Mouse (Mus musculus) B cell, adult 62 days (primary cell): ENCODE measurements around the gene AC131692.1. TPM values are rescaled to one million over a fixed set of nuclear protein-coding genes. Genes with fewer than 3 reads are reported as not detected.

Source experiments
- total RNA-seq: library from RNA; stranded (reverse); gene quantifications from 4 replicates; pipeline ENCODE4 v1.2.4, GENCODE M21; 2023

AC131692.1 gene
- 0.81 TPM in 1 of 4 replicates, not detected in the others for total RNA-seq

DNA sequence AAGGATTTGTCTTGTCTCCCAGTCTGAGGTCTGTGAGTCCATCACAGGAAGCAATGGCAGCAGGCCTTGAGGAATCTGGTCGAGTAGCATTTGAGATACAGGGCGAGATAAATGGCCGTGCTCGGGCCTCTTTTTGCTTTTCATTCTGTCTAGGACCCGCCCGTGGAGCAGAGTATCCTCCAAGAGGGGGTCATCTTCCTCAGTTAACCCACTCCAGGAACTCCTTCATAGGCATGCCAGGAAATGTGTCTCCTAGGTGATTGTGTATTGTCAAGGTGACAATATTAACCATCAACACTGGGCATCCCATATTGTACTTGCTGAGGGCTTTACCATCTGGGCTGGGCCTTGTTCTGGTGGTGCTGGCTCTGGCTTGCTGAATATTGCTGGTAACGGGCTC lies at the start of gene AC131692.1:
AC131692.1 (plus strand) TSS at position 301 of the 400 bp plus-strand sequence.

DNA sequence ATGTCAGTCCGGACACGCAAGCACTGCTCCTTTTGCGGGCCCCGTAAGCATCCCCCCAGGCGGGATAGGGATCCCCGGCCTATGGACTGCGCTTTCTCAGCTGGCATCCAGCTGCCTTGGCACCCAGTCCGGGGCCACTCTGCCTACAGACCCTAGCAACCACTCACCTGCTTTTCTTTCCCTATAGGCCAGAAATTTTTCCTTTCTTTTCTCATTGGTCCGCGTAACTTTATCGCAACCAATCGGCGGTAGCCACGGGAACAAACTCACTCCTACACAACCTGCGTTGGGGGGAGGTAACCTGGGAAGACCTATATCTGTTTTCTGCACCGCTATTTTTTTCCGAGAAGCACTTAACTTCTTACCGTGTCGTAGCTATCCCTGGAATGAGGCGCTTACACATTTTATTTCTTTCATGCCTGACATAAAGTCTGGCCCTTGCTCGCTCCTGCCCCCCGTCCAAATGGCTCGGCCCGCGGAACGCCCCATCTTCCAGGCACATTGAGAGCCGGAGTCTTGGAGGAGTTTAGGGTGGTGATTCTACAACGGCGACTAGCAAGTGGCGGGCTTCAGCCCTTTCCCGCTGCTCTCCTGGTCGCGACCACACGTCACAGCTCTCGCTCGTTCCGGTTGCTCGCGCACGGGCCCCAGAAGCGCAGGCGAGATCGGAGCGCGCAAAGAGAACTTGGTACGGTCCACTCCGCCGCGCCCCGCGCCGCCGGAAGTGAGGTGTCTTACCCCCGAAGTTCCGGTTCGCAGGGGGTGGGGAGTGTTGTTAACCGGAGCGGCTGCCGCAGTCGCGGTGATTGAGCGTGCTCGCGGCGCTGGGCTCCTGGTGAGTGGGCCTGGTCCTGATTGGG lies 47.7 kb upstream of the AC131692.1 start, which contains the start of gene Syvn1:
Syvn1 (plus strand) TSS at position 283 of the 860 bp plus-strand sequence.

DNA sequence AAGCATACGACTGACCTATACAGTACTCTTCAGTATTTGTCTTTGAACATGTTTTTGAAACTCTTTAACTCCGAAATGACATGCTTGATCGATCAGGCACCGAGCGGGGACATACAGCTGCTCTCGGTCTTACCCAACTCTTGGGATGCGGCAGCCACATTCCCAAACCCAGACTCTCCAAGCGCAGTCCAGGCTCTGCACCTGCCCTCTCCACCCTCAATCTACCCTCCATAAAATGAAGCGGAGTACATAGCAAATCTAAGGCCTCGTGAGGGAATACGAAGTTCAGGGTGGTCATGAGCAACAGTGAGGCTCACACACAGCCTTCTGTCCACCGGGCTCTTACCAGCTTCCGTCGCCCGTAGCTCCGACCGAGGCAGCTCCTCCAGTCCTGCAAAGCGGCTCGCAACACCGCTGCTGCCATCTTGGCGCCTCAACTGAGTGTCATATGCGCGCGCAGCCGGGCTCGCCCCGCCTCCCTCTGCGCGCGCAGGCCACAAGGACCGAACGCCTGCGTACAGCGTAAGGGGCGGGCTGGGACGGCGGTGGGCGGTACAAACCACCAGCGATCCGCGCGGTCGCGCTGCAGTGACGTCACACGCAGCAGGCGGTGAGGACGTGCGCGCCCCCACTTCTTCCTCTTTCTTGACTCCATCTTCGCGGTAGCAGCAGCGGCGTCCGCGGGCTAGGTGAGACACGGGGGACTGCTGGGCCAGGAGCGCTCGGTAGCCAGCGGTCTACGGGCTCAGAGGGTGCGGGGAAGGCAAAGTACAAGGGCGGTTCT lies 36.7 kb upstream of the AC131692.1 start, which contains the start of the genes Mrpl49 and Fau:
Mrpl49 (minus strand) TSS at position 473 of the 784 bp plus-strand sequence.
Fau (plus strand) TSS at position 532 of the 784 bp plus-strand sequence.

DNA sequence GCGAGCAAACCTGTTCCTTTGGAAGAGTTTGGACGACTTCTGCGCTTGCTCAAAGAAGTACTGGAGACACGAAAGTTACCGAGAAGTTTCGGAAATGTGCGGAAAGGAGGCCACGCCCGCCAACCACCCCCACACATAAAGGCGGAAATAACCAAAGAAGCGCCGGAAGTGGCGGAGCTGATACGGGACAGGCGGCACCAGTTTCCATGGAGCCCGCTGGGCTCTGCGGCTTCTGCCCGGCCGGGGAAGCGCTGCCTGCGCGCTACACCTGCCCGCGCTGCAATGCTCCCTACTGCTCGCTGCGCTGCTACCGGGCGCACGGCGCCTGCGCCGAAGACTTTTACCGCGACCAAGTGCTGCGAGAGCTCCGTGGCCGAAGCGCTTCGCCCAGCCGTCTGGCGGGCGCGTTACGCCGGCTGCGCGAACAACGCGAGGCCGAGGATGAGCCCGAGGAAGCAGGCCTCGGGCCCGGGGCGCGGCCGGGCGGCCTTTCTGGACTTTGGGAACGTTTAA lies 33.1 kb upstream of the AC131692.1 start, which contains the start of gene Znhit2:
Znhit2 (plus strand) TSS at position 172 of the 513 bp plus-strand sequence.

DNA sequence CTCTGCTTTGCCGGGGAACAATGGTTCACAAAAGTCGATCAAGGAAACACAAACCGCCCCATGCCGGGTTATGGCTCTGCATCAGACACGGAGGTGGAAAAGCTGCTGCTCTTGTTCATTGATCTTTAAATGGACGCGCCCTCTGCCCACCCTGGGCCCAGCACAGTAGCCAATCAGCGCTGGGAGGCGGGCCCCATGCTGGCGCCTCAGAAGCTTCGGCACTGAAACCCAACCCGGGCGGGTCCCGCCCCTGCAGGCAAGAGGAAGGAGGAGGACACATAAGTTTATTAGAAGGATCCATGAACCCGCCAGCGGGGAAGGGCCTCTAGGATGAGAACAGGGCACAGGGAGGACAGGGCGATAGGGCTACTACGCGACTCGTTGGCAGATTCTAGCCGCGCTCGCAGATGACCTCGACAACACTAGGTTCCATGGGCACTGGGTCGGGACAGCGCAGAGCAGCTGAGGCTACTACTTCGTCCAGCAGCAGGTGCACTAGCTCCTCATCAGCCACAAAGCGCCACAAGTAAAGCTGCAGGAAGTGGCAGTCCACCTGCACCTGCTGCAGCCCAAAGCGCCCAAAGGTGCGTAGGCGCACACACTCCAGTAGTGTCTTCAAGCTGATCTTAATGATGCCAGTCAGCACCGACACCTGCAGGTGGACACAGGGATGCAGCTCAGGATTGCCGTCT lies 26.3 kb upstream of the AC131692.1 start, which contains the start of gene Tm7sf2:
Tm7sf2 (minus strand) TSS at position 650 of the 692 bp plus-strand sequence.

DNA sequence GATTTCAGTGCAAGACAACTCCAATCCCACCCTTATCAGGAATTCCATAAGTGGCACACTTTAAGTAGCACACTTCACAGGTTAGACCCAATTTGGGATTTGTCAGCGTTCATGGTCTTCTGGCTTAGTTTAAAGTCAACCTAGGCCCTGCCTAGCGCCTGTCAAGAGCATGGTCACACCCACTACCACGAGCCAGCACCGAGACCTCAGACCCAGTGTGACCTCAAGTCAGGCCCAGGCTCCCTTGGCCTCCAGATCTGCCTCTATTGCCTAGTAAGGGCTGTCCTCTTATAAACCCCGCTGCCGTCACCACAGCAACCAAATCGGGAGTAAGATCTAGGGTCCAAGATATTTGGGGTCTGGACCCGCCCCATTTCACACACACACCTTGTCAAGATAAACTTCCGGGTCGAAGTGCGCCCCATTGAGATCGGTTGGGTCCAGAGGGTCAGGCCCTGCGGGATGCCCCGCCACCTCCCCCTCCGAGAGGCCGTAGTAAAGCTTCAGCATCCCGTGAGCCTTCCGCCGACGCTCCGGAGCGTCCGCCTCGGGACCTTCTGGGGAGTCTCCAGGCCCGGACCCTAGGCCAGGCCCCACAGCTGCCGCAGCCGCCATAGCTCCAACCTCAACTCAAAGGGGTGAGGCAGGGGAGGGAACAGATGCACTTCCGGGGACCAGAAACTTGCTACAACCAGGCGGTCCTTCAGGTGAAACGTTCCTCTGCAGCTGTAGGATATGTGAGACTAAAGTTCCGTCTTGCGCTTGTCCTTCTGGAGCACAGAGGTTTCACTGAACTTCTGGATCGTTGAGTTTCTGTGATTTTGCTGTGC lies 17.4 kb upstream of the AC131692.1 start, which contains the start of gene Vps51:
Vps51 (minus strand) TSS at position 668 of the 830 bp plus-strand sequence.

DNA sequence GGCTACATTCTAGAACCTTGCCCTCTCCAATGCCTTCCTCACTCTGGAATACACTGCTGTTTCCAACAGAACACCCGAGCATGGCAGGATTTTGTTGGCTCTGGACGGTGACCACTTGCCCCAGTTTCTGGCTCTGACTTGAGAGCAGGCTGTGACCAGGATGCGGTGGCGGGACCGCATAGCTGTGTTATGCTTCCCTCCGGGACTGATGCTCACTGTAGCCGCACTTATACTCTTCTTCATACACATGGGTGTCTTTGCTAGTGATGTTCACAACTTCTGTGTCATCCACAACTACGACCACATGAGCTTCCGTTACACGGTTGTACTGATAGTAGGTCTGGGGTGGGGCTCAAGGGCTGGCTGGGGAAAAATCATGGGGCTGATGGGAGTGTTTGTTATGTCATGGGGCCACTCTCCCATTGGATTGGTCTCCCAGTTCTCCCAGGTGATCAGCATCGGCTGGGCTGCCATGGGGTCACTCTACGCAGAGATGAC lies 14.2 kb upstream of the AC131692.1 start, which contains the start of gene Tmem262:
Tmem262 (plus strand) TSS at position 51 of the 498 bp plus-strand sequence.

DNA sequence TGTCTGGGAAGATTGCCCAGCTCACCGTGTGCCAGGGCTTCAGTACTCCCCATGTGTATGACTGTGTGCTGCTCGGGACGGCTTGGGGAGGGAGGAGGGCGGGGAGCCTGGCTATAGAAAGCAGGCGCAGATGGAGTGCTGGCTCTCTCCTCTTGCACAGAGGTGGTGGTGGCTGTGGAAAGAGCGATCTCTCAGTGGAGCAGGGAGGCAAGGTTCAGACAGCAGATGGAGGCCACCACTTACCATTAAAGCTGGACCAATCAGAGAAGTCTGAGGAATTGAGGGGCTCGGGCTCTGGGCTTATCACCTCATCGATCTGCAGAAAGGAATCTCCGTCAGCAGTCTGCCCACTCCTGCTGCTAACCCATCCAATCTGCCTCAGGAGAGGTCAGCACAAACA lies 12.1 kb upstream of the AC131692.1 start, which contains the start of gene Gm28374:
Gm28374 (minus strand) TSS at position 101 of the 400 bp plus-strand sequence.

DNA sequence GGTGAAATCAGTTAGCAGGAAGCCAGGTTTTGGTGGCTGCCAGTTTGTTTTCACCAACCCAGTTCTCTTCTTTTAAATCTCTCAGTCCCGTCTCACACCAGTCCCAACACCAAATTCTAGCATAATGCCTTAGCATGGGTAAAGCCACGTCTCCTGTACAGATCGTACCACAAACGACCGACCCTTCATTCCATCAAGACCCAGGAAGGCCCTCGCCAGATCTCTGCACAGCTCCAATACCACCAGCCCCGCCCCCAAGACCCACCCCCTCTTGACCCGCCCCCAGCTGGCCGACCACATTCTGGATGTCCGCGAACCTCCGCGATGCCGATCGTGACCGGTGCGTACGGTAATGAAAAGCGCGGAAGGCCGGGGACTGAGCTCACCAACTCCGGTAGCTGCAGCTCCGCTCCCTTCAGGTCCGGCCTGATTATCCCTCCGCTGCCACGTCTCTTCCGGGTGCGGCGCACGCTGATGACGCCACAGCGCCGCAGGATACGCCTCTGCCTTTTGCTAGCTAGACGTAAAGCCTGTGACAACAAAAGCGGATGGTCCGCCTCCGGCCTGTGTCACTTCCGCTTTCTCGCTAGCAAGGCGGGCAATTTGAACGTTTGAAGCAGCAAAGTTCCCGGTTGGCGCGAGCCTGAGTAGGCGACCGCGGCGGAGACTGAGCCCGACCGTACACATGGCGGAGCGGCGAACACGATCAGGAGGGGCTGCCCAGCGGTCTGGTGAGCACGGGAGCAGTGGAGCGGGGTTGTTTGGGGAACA lies 9.6 kb upstream of the AC131692.1 start, which contains the start of the genes Zfpl1 and Cdca5:
Zfpl1 (minus strand) TSS at position 479 of the 771 bp plus-strand sequence.
Cdca5 (plus strand) TSS at position 506 of the 771 bp plus-strand sequence.

DNA sequence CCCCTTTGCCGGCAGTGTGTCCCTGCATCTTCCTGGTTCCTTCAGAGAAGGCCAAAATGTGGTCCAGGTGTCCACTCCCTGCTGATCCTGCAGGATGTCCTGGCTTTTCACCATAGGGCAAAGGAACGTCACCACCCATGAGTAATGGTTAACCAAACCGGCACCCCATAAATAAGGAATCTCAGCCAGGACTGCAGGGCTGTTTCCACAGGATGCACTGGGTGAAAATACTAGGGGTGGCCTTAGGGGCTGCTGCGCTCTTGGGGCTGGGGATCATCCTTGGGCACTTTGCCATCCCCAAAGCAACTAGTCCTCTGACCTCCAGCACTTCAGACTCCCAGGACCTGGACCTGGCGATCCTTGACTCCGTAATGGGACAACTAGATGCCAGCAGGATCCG lies 11.4 kb downstream of the AC131692.1 start, which contains the start of gene Naaladl1:
Naaladl1 (plus strand) TSS at position 197 of the 400 bp plus-strand sequence.

DNA sequence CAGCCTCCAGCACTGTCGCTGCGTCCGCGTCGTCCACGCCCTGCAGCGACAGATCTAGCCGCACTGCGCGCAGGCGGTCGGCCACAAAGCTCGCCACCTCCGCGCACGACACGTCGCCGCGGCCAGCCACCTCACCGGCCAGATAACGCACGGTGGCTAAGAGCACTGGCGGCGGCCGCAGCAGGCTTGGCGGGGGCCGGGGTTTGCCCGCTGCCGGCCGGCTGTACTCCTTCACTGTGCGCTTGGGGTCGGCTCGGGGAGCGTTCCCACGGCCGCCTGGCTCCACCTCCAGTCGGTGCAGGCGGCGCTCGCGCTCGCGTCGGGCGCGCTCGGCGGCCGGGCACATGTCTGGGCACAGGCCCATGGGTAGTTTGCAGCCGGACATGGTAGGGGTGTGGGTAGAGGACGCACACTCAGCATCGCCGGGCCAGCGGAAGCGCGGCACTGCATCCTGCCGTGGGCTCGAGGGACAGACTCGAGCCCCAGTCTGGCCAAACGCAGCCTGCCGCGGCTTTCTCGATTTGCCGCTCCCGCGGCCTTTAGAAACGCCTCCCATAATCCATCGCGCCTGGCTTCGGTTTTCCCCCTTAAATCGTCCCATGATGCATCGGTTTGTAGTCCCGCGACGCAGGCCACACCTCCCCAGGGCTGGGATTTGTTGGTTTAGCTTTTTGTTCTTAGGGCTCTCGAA lies 23.9 kb downstream of the AC131692.1 start, which contains the start of gene Sac3d1:
Sac3d1 (minus strand) TSS at position 665 of the 691 bp plus-strand sequence.

DNA sequence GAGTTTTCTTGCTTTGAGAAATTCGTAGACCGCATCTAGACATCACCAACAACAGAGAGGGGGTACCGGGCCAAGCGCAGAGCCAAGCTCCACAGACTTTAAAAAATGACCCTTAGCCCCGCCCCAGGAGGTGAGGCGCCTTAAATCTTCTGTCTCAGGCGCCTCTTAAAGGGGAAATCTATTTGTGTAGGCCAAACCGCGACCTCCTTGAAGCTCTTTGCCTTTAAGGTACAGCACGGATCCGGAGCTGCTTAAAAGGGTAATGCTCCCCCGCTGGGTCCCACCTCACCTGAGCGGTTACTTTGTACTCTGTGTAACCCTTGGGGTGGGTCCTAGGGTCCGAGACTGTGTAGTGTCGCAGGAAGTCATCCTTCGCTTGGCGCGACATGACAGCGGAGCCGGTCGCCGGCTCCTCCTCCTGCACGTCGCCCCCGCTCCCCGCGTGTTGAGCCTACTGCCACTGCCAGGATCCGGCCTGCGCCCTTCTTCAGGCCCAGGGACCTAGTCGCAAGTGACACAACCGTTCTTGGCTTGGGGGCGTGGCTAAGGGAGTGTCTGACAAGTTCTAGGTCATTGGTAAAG lies 33.6 kb downstream of the AC131692.1 start, which contains the start of gene Snx15:
Snx15 (minus strand) TSS at position 545 of the 582 bp plus-strand sequence.

DNA sequence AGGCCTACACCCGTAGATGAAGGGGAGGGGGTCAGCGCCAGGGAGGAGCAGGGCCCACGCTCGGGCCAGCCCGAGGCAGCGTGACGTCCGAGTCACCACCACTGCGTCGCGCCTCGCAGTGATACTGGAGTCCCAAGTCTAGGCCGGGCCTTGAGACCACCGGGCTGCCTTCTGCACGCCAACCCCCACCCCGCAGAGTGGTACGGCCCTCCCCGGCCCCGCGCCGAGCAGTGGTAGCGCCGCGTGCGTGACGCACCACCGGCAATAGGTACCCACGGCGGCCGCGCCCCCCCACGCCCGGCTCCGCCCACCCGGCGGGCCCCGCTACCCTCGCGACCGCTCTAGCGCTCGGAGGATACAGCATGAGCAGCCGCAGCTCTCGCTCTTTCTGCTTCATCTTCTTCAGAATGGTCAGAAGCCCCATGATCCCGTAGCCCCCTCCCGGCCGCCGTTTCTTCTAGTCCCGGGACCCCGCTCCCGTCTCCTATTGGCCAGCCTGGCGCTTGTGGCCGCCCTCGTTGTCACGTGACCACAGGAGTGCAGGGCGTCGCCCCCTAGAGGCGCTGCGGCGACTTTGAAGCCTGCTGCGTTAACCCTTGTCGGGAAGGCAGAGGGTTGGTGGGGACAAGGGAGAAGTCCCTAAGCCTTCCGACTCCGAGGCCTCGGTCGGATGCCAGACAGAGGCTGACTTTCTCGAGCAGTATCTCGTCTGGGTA lies 46.6 kb downstream of the AC131692.1 start, which contains the start of gene Batf2:
Batf2 (plus strand) TSS at position 306 of the 716 bp plus-strand sequence.

DNA sequence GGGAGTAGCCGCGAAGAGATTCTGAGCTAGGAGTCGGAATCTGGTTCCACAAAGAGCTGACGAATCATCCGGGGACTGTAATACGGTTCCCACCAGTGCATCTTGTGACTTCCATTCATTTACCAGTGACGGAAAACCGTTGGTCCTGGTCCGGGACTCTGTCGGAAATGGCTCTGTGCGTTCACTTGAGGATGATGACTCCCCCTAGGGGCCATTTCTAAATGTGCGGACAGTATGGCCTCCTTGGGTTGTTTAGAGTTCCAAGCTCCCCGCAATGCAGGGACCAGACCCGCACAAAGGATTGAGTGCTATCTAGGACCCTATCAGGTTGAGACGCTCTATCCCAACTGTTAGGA lies 47.2 kb downstream of the AC131692.1 start, which contains the start of gene Arl2:
Arl2 (minus strand) TSS at position 155 of the 356 bp plus-strand sequence.

